Mouse (Mus musculus): Measurements from ENCODE around the gene Akap9. TPM values are rescaled to one million over a fixed set of nuclear protein-coding genes. Genes with fewer than 3 reads are reported as not detected.
"Not testable (repeated sequence)": the region's sequence is repeated elsewhere in the genome, so short reads cannot be mapped to it uniquely, and the experiment has no call there.

The Akap9 gene
- polyA plus RNA-seq, 1 experiment from 2014 or later, result 282 TPM

- Histone ChIP-seq H3K9me3 (ENCODE audit: control insufficient read depth, low read length) (no peaks in the 10 kb centered on the region), H3K36me3 (ENCODE audit: control insufficient read depth, insufficient read depth, low read length) (peaks cover 17% of the 10 kb centered on the region; the same call in 1 of the 2 replicates), H3K27ac (ENCODE audit: low read depth, low read length) (no peak overlapping the region), H3K9ac (ENCODE audit: low read depth, low read length) (no peak overlapping the region), H3K4me1 (ENCODE audit: control insufficient read depth, insufficient read depth, low read depth, low read length) (no peaks in the 10 kb centered on the region), H3K27me3 (replicated peaks; ENCODE audit: control insufficient read depth, insufficient read depth, low read length) (no peaks in the 10 kb centered on the region), H3K4me2 (ENCODE audit: low read length) (no peak overlapping the region), H3K4me3 (ENCODE audit: low read length) (no peak overlapping the region)
- WGBS, result 81% methylated on average over 1 of the region's 1 CpGs
- no peak for ATAC-seq
Measured at GRCm38 (mm10) chr5:3989608-3990007, 61.8 kb downstream of the Akap9 start.

GRCm38 (mm10) chr5:3990499-3990898 is 62.6 kb downstream of the Akap9 start:
- no peaks in the 10 kb centered on the region for H3K4me1 ChIP-seq (ENCODE audit: control insufficient read depth, insufficient read depth, low read depth, low read length)
- ATAC-seq, result no peak
- no peak overlapping the region for H3K27ac ChIP-seq (ENCODE audit: low read depth, low read length)
- no peak overlapping the region for H3K4me3 ChIP-seq (ENCODE audit: low read length)
- H3K36me3 ChIP-seq (ENCODE audit: control insufficient read depth, insufficient read depth, low read length), result peaks cover 17% of the 10 kb centered on the region; the same call in 1 of the 2 replicates
- no peak overlapping the region for H3K9ac ChIP-seq (ENCODE audit: low read depth, low read length)
- WGBS, result 96% methylated on average over 1 of the region's 1 CpGs
- H3K4me2 ChIP-seq (ENCODE audit: low read length), result no peak overlapping the region
- H3K9me3 ChIP-seq (ENCODE audit: control insufficient read depth, low read length), result no peaks in the 10 kb centered on the region
- H3K27me3 ChIP-seq (replicated peaks; ENCODE audit: control insufficient read depth, insufficient read depth, low read length), result no peaks in the 10 kb centered on the region

- ATAC-seq, result no peak
- H3K36me3 ChIP-seq (ENCODE audit: control insufficient read depth, insufficient read depth, low read length), result peaks cover 27% of the 10 kb centered on the region
- WGBS, result 88% methylated on average over 16 of the region's 16 CpGs
- no peak overlapping the region for H3K4me3 ChIP-seq (ENCODE audit: low read length)
- no peaks in the 10 kb centered on the region for H3K4me1 ChIP-seq (ENCODE audit: control insufficient read depth, insufficient read depth, low read depth, low read length)
- H3K9ac ChIP-seq (ENCODE audit: low read depth, low read length), result no peak overlapping the region
- no peak overlapping the region for H3K27ac ChIP-seq (ENCODE audit: low read depth, low read length)
- no peaks in the 10 kb centered on the region for H3K27me3 ChIP-seq (replicated peaks; ENCODE audit: control insufficient read depth, insufficient read depth, low read length)
- H3K9me3 ChIP-seq (ENCODE audit: control insufficient read depth, low read length), result no peaks in the 10 kb centered on the region
- no peak overlapping the region for H3K4me2 ChIP-seq (ENCODE audit: low read length)
Measured at GRCm38 (mm10) chr5:4004531-4005469, 76.9 kb downstream of the Akap9 start.

- Histone ChIP-seq H3K4me1 (ENCODE audit: control insufficient read depth, insufficient read depth, low read depth, low read length) (no peaks in the 10 kb centered on the region), H3K4me3 (ENCODE audit: low read length) (no peak overlapping the region), H3K27ac (ENCODE audit: low read depth, low read length) (no peak overlapping the region), H3K36me3 (ENCODE audit: control insufficient read depth, insufficient read depth, low read length) (peaks cover 36% of the 10 kb centered on the region), H3K27me3 (replicated peaks; ENCODE audit: control insufficient read depth, insufficient read depth, low read length) (no peaks in the 10 kb centered on the region), H3K4me2 (ENCODE audit: low read length) (no peak overlapping the region), H3K9me3 (ENCODE audit: control insufficient read depth, low read length) (no peaks in the 10 kb centered on the region), H3K9ac (ENCODE audit: low read depth, low read length) (no peak overlapping the region)
- WGBS, result 92% methylated on average over 3 of the region's 3 CpGs
- no peak for ATAC-seq
Measured at GRCm38 (mm10) chr5:4006606-4007005, 78.8 kb downstream of the Akap9 start.

- no peak for ATAC-seq
- Histone ChIP-seq H3K4me1 (ENCODE audit: control insufficient read depth, insufficient read depth, low read depth, low read length) (no peaks in the 10 kb centered on the region), H3K27ac (ENCODE audit: low read depth, low read length) (no peak overlapping the region), H3K9ac (ENCODE audit: low read depth, low read length) (no peak overlapping the region), H3K4me2 (ENCODE audit: low read length) (no peak overlapping the region), H3K36me3 (ENCODE audit: control insufficient read depth, insufficient read depth, low read length) (peaks cover 44% of the 10 kb centered on the region), H3K4me3 (ENCODE audit: low read length) (no peak overlapping the region), H3K9me3 (ENCODE audit: control insufficient read depth, low read length) (no peaks in the 10 kb centered on the region), H3K27me3 (replicated peaks; ENCODE audit: control insufficient read depth, insufficient read depth, low read length) (no peaks in the 10 kb centered on the region)
- 94% methylated on average over 10 of the region's 10 CpGs for WGBS
Measured at GRCm38 (mm10) chr5:4008266-4008665, 80.4 kb downstream of the Akap9 start.

- no peak overlapping the region for H3K9ac ChIP-seq (ENCODE audit: low read depth, low read length)
- H3K27ac ChIP-seq (ENCODE audit: low read depth, low read length), result no peak overlapping the region
- 85% methylated on average over 6 of the region's 6 CpGs for WGBS
- H3K4me3 ChIP-seq (ENCODE audit: low read length), result no peak overlapping the region
- no peak overlapping the region for H3K4me2 ChIP-seq (ENCODE audit: low read length)
- no peak for ATAC-seq
- no peaks in the 10 kb centered on the region for H3K4me1 ChIP-seq (ENCODE audit: control insufficient read depth, insufficient read depth, low read depth, low read length)
- no peaks in the 10 kb centered on the region for H3K27me3 ChIP-seq (replicated peaks; ENCODE audit: control insufficient read depth, insufficient read depth, low read length)
- no peaks in the 10 kb centered on the region for H3K9me3 ChIP-seq (ENCODE audit: control insufficient read depth, low read length)
- peaks cover 52% of the 10 kb centered on the region for H3K36me3 ChIP-seq (ENCODE audit: control insufficient read depth, insufficient read depth, low read length)
Measured at GRCm38 (mm10) chr5:4009540-4009939, 81.7 kb downstream of the Akap9 start.

- not testable (repeated sequence) for ATAC-seq; H3K9ac ChIP-seq (ENCODE audit: low read depth, low read length); H3K27me3 ChIP-seq (replicated peaks; ENCODE audit: control insufficient read depth, insufficient read depth, low read length); H3K4me1 ChIP-seq (ENCODE audit: control insufficient read depth, insufficient read depth, low read depth, low read length); H3K4me3 ChIP-seq (ENCODE audit: low read length); H3K27ac ChIP-seq (ENCODE audit: low read depth, low read length); H3K4me2 ChIP-seq (ENCODE audit: low read length); H3K9me3 ChIP-seq (ENCODE audit: control insufficient read depth, low read length)
- peaks cover 37% of the 10 kb centered on the region for H3K36me3 ChIP-seq (ENCODE audit: control insufficient read depth, insufficient read depth, low read length)
- whole genome bisulfite sequencing, result 91% methylated on average over 1 of the region's 1 CpGs
Measured at GRCm38 (mm10) chr5:4017646-4018045, 89.8 kb downstream of the Akap9 start.

- Histone ChIP-seq H3K9ac (ENCODE audit: low read depth, low read length) (no peak overlapping the region), H3K4me1 (ENCODE audit: control insufficient read depth, insufficient read depth, low read depth, low read length) (no peaks in the 10 kb centered on the region), H3K36me3 (ENCODE audit: control insufficient read depth, insufficient read depth, low read length) (peaks cover 25% of the 10 kb centered on the region), H3K27me3 (replicated peaks; ENCODE audit: control insufficient read depth, insufficient read depth, low read length) (no peaks in the 10 kb centered on the region), H3K27ac (ENCODE audit: low read depth, low read length) (no peak overlapping the region), H3K9me3 (ENCODE audit: control insufficient read depth, low read length) (no peaks in the 10 kb centered on the region), H3K4me3 (ENCODE audit: low read length) (no peak overlapping the region), H3K4me2 (ENCODE audit: low read length) (no peak overlapping the region)
- WGBS, result 90% methylated on average over 4 of the region's 4 CpGs
- ATAC-seq, result no peak
Measured at GRCm38 (mm10) chr5:4019377-4019776, 91.5 kb downstream of the Akap9 start.

GRCm38 (mm10) chr5:4020018-4020417 is 92.2 kb downstream of the Akap9 start:
- no peak for ATAC-seq
- Histone ChIP-seq H3K27ac (ENCODE audit: low read depth, low read length) (no peak overlapping the region), H3K27me3 (replicated peaks; ENCODE audit: control insufficient read depth, insufficient read depth, low read length) (no peaks in the 10 kb centered on the region), H3K9ac (ENCODE audit: low read depth, low read length) (no peak overlapping the region), H3K4me2 (ENCODE audit: low read length) (no peak overlapping the region), H3K4me1 (ENCODE audit: control insufficient read depth, insufficient read depth, low read depth, low read length) (no peaks in the 10 kb centered on the region), H3K4me3 (ENCODE audit: low read length) (no peak overlapping the region), H3K9me3 (ENCODE audit: control insufficient read depth, low read length) (no peaks in the 10 kb centered on the region), H3K36me3 (ENCODE audit: control insufficient read depth, insufficient read depth, low read length) (peaks cover 21% of the 10 kb centered on the region)
- 100% methylated on average over 1 of the region's 1 CpGs for WGBS

All from hindbrain, embryonic 16.5 days (tissue).